Mouse (Mus musculus) myocyte (in vitro differentiated cells): ENCODE results near the gene Dynlt1a.
"Not testable (repeated sequence)": the region's sequence is repeated elsewhere in the genome, so short reads cannot be mapped to it uniquely, and the experiment has no call there.

Source experiments
- CEBPB ChIP-seq: IDR thresholded peaks from 2 replicates; pipeline ENCODE4 v1.6.1; 2011; ENCODE audit warnings: mild to moderate bottlenecking, moderate library complexity; ENCODE audit not compliant: poor library complexity, insufficient read depth, severe bottlenecking
- MAX ChIP-seq: IDR thresholded peaks from one replicate; pipeline ENCODE4 v1.6.1; 2011; ENCODE audit warnings: low read depth, mild to moderate bottlenecking, control low read depth

- TF ChIP-seq MAX, CEBPB: not testable (repeated sequence)
Observed at GRCm38 (mm10) chr17:6297060-6297795, 20.1 kb downstream of the Dynlt1a start.
